Mouse (Mus musculus): ENCODE measurements around the gene Brsk2. TPM values are rescaled to one million over a fixed set of nuclear protein-coding genes. Genes with fewer than 3 reads are reported as not detected.

Brsk2 gene
- polyA plus RNA-seq, 1 experiment from 2014 or later = 0.29 TPM

- H3K9me3 ChIP-seq (replicated peaks; ENCODE audit: low read length) = no peaks in the 10 kb centered on the region
- no peak overlapping the region for H3K9ac ChIP-seq (ENCODE audit: low read depth, low read length)
- ATAC-seq (replicated peaks; ENCODE audit: low FRiP score, low read depth) (no peak), DNase-seq (ENCODE audit: low spot score) (no peak)
- WGBS = 88% methylated on average over 4 of the region's 4 CpGs
- no peak overlapping the region for H3K27ac ChIP-seq
- no peak overlapping the region for H3K4me3 ChIP-seq (replicated peaks; ENCODE audit: low read depth, low read length)
- TF ChIP-seq CTCF (IDR thresholded peaks at IDR 0.05; ENCODE audit: low read depth) = no peak
- no peak overlapping the region for H3K4me2 ChIP-seq (ENCODE audit: low read length)
- no peaks in the 10 kb centered on the region for H3K27me3 ChIP-seq (ENCODE audit: insufficient read depth, low read length)
- no peaks in the 10 kb centered on the region for H3K4me1 ChIP-seq (replicated peaks; ENCODE audit: insufficient read depth, low read length)
- H3K36me3 ChIP-seq (ENCODE audit: insufficient read depth, low read length) = no peaks in the 10 kb centered on the region
Observed at GRCm38 (mm10) chr7:141979247-141979646, 29.7 kb downstream of the Brsk2 start.

- Histone ChIP-seq H3K27me3 (ENCODE audit: insufficient read depth, low read length) (no peaks in the 10 kb centered on the region), H3K9ac (ENCODE audit: low read depth, low read length) (no peak overlapping the region), H3K4me2 (ENCODE audit: low read length) (no peak overlapping the region), H3K27ac (no peak overlapping the region), H3K9me3 (replicated peaks; ENCODE audit: low read length) (no peaks in the 10 kb centered on the region), H3K4me3 (replicated peaks; ENCODE audit: low read depth, low read length) (no peak overlapping the region), H3K4me1 (replicated peaks; ENCODE audit: insufficient read depth, low read length) (no peaks in the 10 kb centered on the region), H3K36me3 (ENCODE audit: insufficient read depth, low read length) (no peaks in the 10 kb centered on the region)
- 85% methylated on average over 7 of the region's 7 CpGs for WGBS
- DNase-seq (ENCODE audit: low spot score) (no peak), ATAC-seq (replicated peaks; ENCODE audit: low FRiP score, low read depth) (no peak)
- TF ChIP-seq CTCF (IDR thresholded peaks at IDR 0.05; ENCODE audit: low read depth) = no peak
Observed at GRCm38 (mm10) chr7:141981237-141981636, 31.7 kb downstream of the Brsk2 start.

GRCm38 (mm10) chr7:141988314-141988806, 38.8 kb downstream of the Brsk2 start:
- WGBS = 82% methylated on average over 7 of the region's 7 CpGs
- no peak overlapping the region for H3K27ac ChIP-seq
- no peaks in the 10 kb centered on the region for H3K36me3 ChIP-seq (ENCODE audit: insufficient read depth, low read length)
- no peak overlapping the region for H3K9ac ChIP-seq (ENCODE audit: low read depth, low read length)
- TF ChIP-seq CTCF (IDR thresholded peaks at IDR 0.05; ENCODE audit: low read depth) = no peak
- no peaks in the 10 kb centered on the region for H3K9me3 ChIP-seq (replicated peaks; ENCODE audit: low read length)
- peak; percentile 7 for DNase-seq (ENCODE audit: low spot score)
- H3K4me3 ChIP-seq (replicated peaks; ENCODE audit: low read depth, low read length) = no peak overlapping the region
- H3K4me1 ChIP-seq (replicated peaks; ENCODE audit: insufficient read depth, low read length) = no peaks in the 10 kb centered on the region
- no peak overlapping the region for H3K4me2 ChIP-seq (ENCODE audit: low read length)
- ATAC-seq (replicated peaks; ENCODE audit: low FRiP score, low read depth) = peak; percentile 85
- no peaks in the 10 kb centered on the region for H3K27me3 ChIP-seq (ENCODE audit: insufficient read depth, low read length)

- H3K27ac ChIP-seq = no peak overlapping the region
- DNase-seq (ENCODE audit: low spot score) (no peak), ATAC-seq (replicated peaks; ENCODE audit: low FRiP score, low read depth) (no peak)
- TF ChIP-seq CTCF (IDR thresholded peaks at IDR 0.05; ENCODE audit: low read depth) = no peak
- no peaks in the 10 kb centered on the region for H3K4me1 ChIP-seq (replicated peaks; ENCODE audit: insufficient read depth, low read length)
- no peak overlapping the region for H3K4me2 ChIP-seq (ENCODE audit: low read length)
- 75% methylated on average over 2 of the region's 2 CpGs for WGBS
- no peak overlapping the region for H3K4me3 ChIP-seq (replicated peaks; ENCODE audit: low read depth, low read length)
- no peaks in the 10 kb centered on the region for H3K9me3 ChIP-seq (replicated peaks; ENCODE audit: low read length)
- H3K36me3 ChIP-seq (ENCODE audit: insufficient read depth, low read length) = no peaks in the 10 kb centered on the region
- no peak overlapping the region for H3K9ac ChIP-seq (ENCODE audit: low read depth, low read length)
- H3K27me3 ChIP-seq (ENCODE audit: insufficient read depth, low read length) = no peaks in the 10 kb centered on the region
Observed at GRCm38 (mm10) chr7:141991183-141991582, 41.6 kb downstream of the Brsk2 start.

GRCm38 (mm10) chr7:141994121-141994520, 44.6 kb downstream of the Brsk2 start:
- H3K36me3 ChIP-seq (ENCODE audit: insufficient read depth, low read length) = no peaks in the 10 kb centered on the region
- DNase-seq (ENCODE audit: low spot score) (no peak), ATAC-seq (replicated peaks; ENCODE audit: low FRiP score, low read depth) (no peak)
- no peaks in the 10 kb centered on the region for H3K9me3 ChIP-seq (replicated peaks; ENCODE audit: low read length)
- H3K27me3 ChIP-seq (ENCODE audit: insufficient read depth, low read length) = no peaks in the 10 kb centered on the region
- H3K4me2 ChIP-seq (ENCODE audit: low read length) = no peak overlapping the region
- TF ChIP-seq CTCF (IDR thresholded peaks at IDR 0.05; ENCODE audit: low read depth) = no peak
- WGBS = 90% methylated on average over 4 of the region's 4 CpGs
- H3K4me3 ChIP-seq (replicated peaks; ENCODE audit: low read depth, low read length) = no peak overlapping the region
- H3K27ac ChIP-seq = no peak overlapping the region
- no peak overlapping the region for H3K9ac ChIP-seq (ENCODE audit: low read depth, low read length)
- H3K4me1 ChIP-seq (replicated peaks; ENCODE audit: insufficient read depth, low read length) = no peaks in the 10 kb centered on the region

- Histone ChIP-seq H3K4me1 (replicated peaks; ENCODE audit: insufficient read depth, low read length) (no peaks in the 10 kb centered on the region), H3K9me3 (replicated peaks; ENCODE audit: low read length) (no peaks in the 10 kb centered on the region), H3K27me3 (ENCODE audit: insufficient read depth, low read length) (no peaks in the 10 kb centered on the region), H3K4me3 (replicated peaks; ENCODE audit: low read depth, low read length) (no peak overlapping the region), H3K9ac (ENCODE audit: low read depth, low read length) (no peak overlapping the region), H3K4me2 (ENCODE audit: low read length) (no peak overlapping the region), H3K27ac (no peak overlapping the region), H3K36me3 (ENCODE audit: insufficient read depth, low read length) (0 out of 2 replicates have a peak, but pooled peaks cover 3% of the 10 kb centered on the region)
- ATAC-seq (replicated peaks; ENCODE audit: low FRiP score, low read depth) (no peak), DNase-seq (ENCODE audit: low spot score) (no peak)
- 91% methylated on average over 3 of the region's 3 CpGs for WGBS
- no peak for TF ChIP-seq CTCF (IDR thresholded peaks at IDR 0.05; ENCODE audit: low read depth)
Observed at GRCm38 (mm10) chr7:142000661-142001060, 51.1 kb downstream of the Brsk2 start.
